Mouse (Mus musculus) liver (tissue): Measurements from ENCODE around the gene Slco4c1.

Experiments
- DNase-seq: peaks from one replicate; pipeline ENCODE4 v3.0.0-alpha.2; 2020; ENCODE audit warnings: mixed read lengths

Gene Slco4c1

GRCm38 (mm10) chr1:96871528-96872360, at the start of gene Slco4c1:
Gene Slco4c1, minus strand, starts transcription at chr1:96872171.
- DNase-seq, result peak; percentile 57

GRCm38 (mm10) chr1:96917333-96917732, 45.4 kb upstream of the Slco4c1 start:
- DNase-seq, result no peak

- DNase-seq, result peak; percentile 22
Measured at GRCm38 (mm10) chr1:96883788-96884187, 11.8 kb upstream of the Slco4c1 start.

GRCm38 (mm10) chr1:96878572-96878971, 6.6 kb upstream of the Slco4c1 start:
- DNase-seq, result no peak

- DNase-seq, result no peak
Measured at GRCm38 (mm10) chr1:96876076-96876475, 4.1 kb upstream of the Slco4c1 start.

- DNase-seq, result no peak
Measured at GRCm38 (mm10) chr1:96874636-96875035, 2.7 kb upstream of the Slco4c1 start.

GRCm38 (mm10) chr1:96872361-96872693, 356 bp upstream of the Slco4c1 start:
- no peak for DNase-seq

GRCm38 (mm10) chr1:96870764-96871307, 1.1 kb downstream of the Slco4c1 start:
- DNase-seq, result no peak

GRCm38 (mm10) chr1:96868722-96869121, 3.2 kb downstream of the Slco4c1 start:
- DNase-seq, result no peak

GRCm38 (mm10) chr1:96866002-96866401, 6.0 kb downstream of the Slco4c1 start:
- no peak for DNase-seq

GRCm38 (mm10) chr1:96864120-96864519, 7.9 kb downstream of the Slco4c1 start:
- no peak for DNase-seq

GRCm38 (mm10) chr1:96859995-96860684, 11.8 kb downstream of the Slco4c1 start:
- DNase-seq, result no peak

GRCm38 (mm10) chr1:96853541-96853940, 18.4 kb downstream of the Slco4c1 start:
- DNase-seq, result no peak

GRCm38 (mm10) chr1:96849101-96849500, 22.9 kb downstream of the Slco4c1 start:
- no peak for DNase-seq

- no peak for DNase-seq
Measured at GRCm38 (mm10) chr1:96848606-96849005, 23.4 kb downstream of the Slco4c1 start.

GRCm38 (mm10) chr1:96846727-96847126, 25.2 kb downstream of the Slco4c1 start:
- no peak for DNase-seq

- DNase-seq, result no peak
Measured at GRCm38 (mm10) chr1:96805287-96805727, 66.7 kb downstream of the Slco4c1 start.

GRCm38 (mm10) chr1:96801595-96801994, 70.4 kb downstream of the Slco4c1 start:
- DNase-seq, result no peak

GRCm38 (mm10) chr1:96794690-96795089, 77.3 kb downstream of the Slco4c1 start:
- DNase-seq, result no peak

- DNase-seq, result no peak
Measured at GRCm38 (mm10) chr1:96794290-96794689, 77.7 kb downstream of the Slco4c1 start.

GRCm38 (mm10) chr1:96789268-96789667, 82.7 kb downstream of the Slco4c1 start:
- DNase-seq, result no peak

GRCm38 (mm10) chr1:96774174-96774573, 97.8 kb downstream of the Slco4c1 start:
- DNase-seq, result no peak

GRCm38 (mm10) chr1:96773712-96774111, 98.3 kb downstream of the Slco4c1 start:
- no peak for DNase-seq

- DNase-seq, result no peak
Measured at GRCm38 (mm10) chr1:96770283-96770682, 101.7 kb downstream of the Slco4c1 start.
